Comparison of ENCODE assay signal across 19 mouse cellular contexts in genomic region chr1:47448737-47449489, GRCm38 (mm10).
DNase-seq lines count a peak whose midpoint lies in the region; ATAC-seq lines count a peak whose summit lies in the region.
"Had no signal": no experiment of that assay in that cellular context is flagged by ENCODE, and none has a peak within 500 bp of the region (broad histone marks: within the 10 kb centered on the region; RNA-seq: fewer than 3 reads in every experiment).

No protein-coding gene starts in this region.

- peaks cover 17% of the 10 kb centered on the region for H3K4me1 ChIP-seq in forebrain, embryonic 13.5 days
- no peaks in the 10 kb centered on the region for H3K4me1 ChIP-seq in forebrain, embryonic 11.5 days (replicated peaks; ENCODE audit: control insufficient read depth, insufficient read depth, low read length)
- H3K4me1 ChIP-seq in neural tube, embryonic 11.5 days (ENCODE audit: control insufficient read depth, insufficient read depth, low read length), result no peaks in the 10 kb centered on the region
- H3K4me1 ChIP-seq in forebrain, embryonic 16.5 days (replicated peaks; ENCODE audit: control insufficient read depth, insufficient read depth, low read length), result peaks cover 7% of the 10 kb centered on the region; the same call in 1 of the 2 replicates
- peaks cover 5% of the 10 kb centered on the region; the same call in 1 of the 2 replicates for H3K4me1 ChIP-seq in midbrain, embryonic 16.5 days (ENCODE audit: control insufficient read depth, insufficient read depth, low read length)
- H3K4me1 ChIP-seq: embryonic facial prominence, embryonic 10.5 days; heart, embryonic 12.5 days; hindbrain, embryonic 10.5 days had no signal

- 47% methylated on average over 6 of the region's 6 CpGs for WGBS in forebrain, embryonic 13.5 days
- WGBS in forebrain, embryonic 11.5 days, result 75% methylated on average over 6 of the region's 6 CpGs
- WGBS in neural tube, embryonic 11.5 days, result 71% methylated on average over 6 of the region's 6 CpGs
- WGBS in forebrain, embryonic 16.5 days, result 36% methylated on average over 6 of the region's 6 CpGs
- 43% methylated on average over 6 of the region's 6 CpGs for WGBS in midbrain, embryonic 16.5 days

- no peak for DNase-seq in forebrain, embryonic 11.5 days (ENCODE audit: low spot score)
- no peak for DNase-seq in neural tube, embryonic 11.5 days (ENCODE audit: low spot score)
- DNase-seq in neural tube, embryonic 10.5 days (ENCODE audit: extremely low spot score, low spot score), result no peak
- no peak for DNase-seq in frontal cortex, adult 2 months (ENCODE audit: extremely low spot score in 1 of 2, low spot score in 1 of 2)
- DNase-seq in left cerebral cortex, adult 8-10 months (ENCODE audit: low spot score in 2 of 2), result no peak
- DNase-seq: adrenal gland, postnatal 25 days; cerebellum, adult 2 months; cerebellum, postnatal 10 days; gastrocnemius, adult 2 months; gastrocnemius, postnatal 25 days had no signal

- no peak overlapping the region for H3K4me3 ChIP-seq in forebrain, embryonic 13.5 days
- H3K4me3 ChIP-seq in forebrain, embryonic 11.5 days (ENCODE audit: low read depth, low read length), result no peak overlapping the region
- no peak overlapping the region for H3K4me3 ChIP-seq in neural tube, embryonic 11.5 days (ENCODE audit: low read depth, low read length)
- H3K4me3 ChIP-seq in forebrain, embryonic 16.5 days (replicated peaks; ENCODE audit: low read length), result no peak overlapping the region
- H3K4me3 ChIP-seq in midbrain, embryonic 16.5 days (ENCODE audit: low read depth, low read length), result no peak overlapping the region
- H3K4me3 ChIP-seq: embryonic facial prominence, embryonic 10.5 days; gastrocnemius, adult 2 months; heart, embryonic 12.5 days; hindbrain, embryonic 10.5 days had no signal

- no peak overlapping the region for H3K4me2 ChIP-seq in forebrain, embryonic 13.5 days
- H3K4me2 ChIP-seq in forebrain, embryonic 11.5 days (ENCODE audit: low read depth, low read length, severe bottlenecking), result no peak overlapping the region
- H3K4me2 ChIP-seq in neural tube, embryonic 11.5 days (ENCODE audit: low read depth), result no peak overlapping the region
- no peak overlapping the region for H3K4me2 ChIP-seq in forebrain, embryonic 16.5 days (ENCODE audit: low read length)
- H3K4me2 ChIP-seq in midbrain, embryonic 16.5 days (ENCODE audit: low read length), result no peak overlapping the region
- H3K4me2 ChIP-seq: heart, embryonic 12.5 days had no signal

- H3K9ac ChIP-seq in forebrain, embryonic 13.5 days, result no peak overlapping the region
- no peak overlapping the region for H3K9ac ChIP-seq in forebrain, embryonic 11.5 days (ENCODE audit: low read length)
- H3K9ac ChIP-seq in neural tube, embryonic 11.5 days (ENCODE audit: low read length), result no peak overlapping the region
- H3K9ac ChIP-seq in forebrain, embryonic 16.5 days (replicated peaks; ENCODE audit: low read depth, low read length), result no peak overlapping the region
- no peak overlapping the region for H3K9ac ChIP-seq in midbrain, embryonic 16.5 days (ENCODE audit: low read depth, low read length)
- H3K9ac ChIP-seq: heart, embryonic 12.5 days had no signal

- peak overlapping the region; percentile 48; the same call in 1 of the 2 replicates for H3K27ac ChIP-seq in forebrain, embryonic 13.5 days
- H3K27ac ChIP-seq in forebrain, embryonic 11.5 days (ENCODE audit: low read depth, low read length), result no peak overlapping the region
- H3K27ac ChIP-seq in neural tube, embryonic 11.5 days (ENCODE audit: low read depth, low read length), result no peak overlapping the region
- H3K27ac ChIP-seq in forebrain, embryonic 16.5 days (ENCODE audit: low read length), result no peak overlapping the region
- no peak overlapping the region; the same call in 1 of the 2 replicates for H3K27ac ChIP-seq in midbrain, embryonic 16.5 days (ENCODE audit: low read length)
- H3K27ac ChIP-seq: embryonic facial prominence, embryonic 10.5 days; gastrocnemius, adult 2 months; hindbrain, embryonic 10.5 days had no signal

- no peaks in the 10 kb centered on the region for H3K9me3 ChIP-seq in forebrain, embryonic 13.5 days (replicated peaks)
- no peaks in the 10 kb centered on the region for H3K9me3 ChIP-seq in forebrain, embryonic 11.5 days (ENCODE audit: control insufficient read depth, low read length)
- no peaks in the 10 kb centered on the region for H3K9me3 ChIP-seq in neural tube, embryonic 11.5 days (ENCODE audit: control insufficient read depth, low read length)
- H3K9me3 ChIP-seq in forebrain, embryonic 16.5 days (ENCODE audit: control insufficient read depth, low read length), result no peaks in the 10 kb centered on the region
- H3K9me3 ChIP-seq in midbrain, embryonic 16.5 days (replicated peaks; ENCODE audit: control insufficient read depth, low read length, poor library complexity, severe bottlenecking), result no peaks in the 10 kb centered on the region
- H3K9me3 ChIP-seq: embryonic facial prominence, embryonic 10.5 days; heart, embryonic 12.5 days; hindbrain, embryonic 10.5 days had no signal

- peak; percentile 67 for ATAC-seq in forebrain, embryonic 13.5 days
- ATAC-seq in forebrain, embryonic 11.5 days (replicated peaks; ENCODE audit: low FRiP score), result no peak
- ATAC-seq in neural tube, embryonic 11.5 days (ENCODE audit: insufficient read depth, low FRiP score, low TSS enrichment), result 0 out of 2 replicates have a peak, but pooled peaks have one; percentile 31
- peak; percentile 76 for ATAC-seq in forebrain, embryonic 16.5 days
- peak; percentile 79 for ATAC-seq in midbrain, embryonic 16.5 days
- ATAC-seq: activated CD4-positive, CD25-positive, alpha-beta regulatory T cell, adult 4 months; hindbrain, embryonic 16.5 days; inflammation-experienced regulatory T-cells, adult 6 months had no signal

- H3K27me3 ChIP-seq in forebrain, embryonic 13.5 days, result no peaks in the 10 kb centered on the region
- H3K27me3 ChIP-seq in forebrain, embryonic 11.5 days (ENCODE audit: control insufficient read depth, insufficient read depth, low read length), result no peaks in the 10 kb centered on the region
- no peaks in the 10 kb centered on the region for H3K27me3 ChIP-seq in neural tube, embryonic 11.5 days (ENCODE audit: control insufficient read depth, insufficient read depth, low read length)
- no peaks in the 10 kb centered on the region for H3K27me3 ChIP-seq in forebrain, embryonic 16.5 days (replicated peaks; ENCODE audit: control insufficient read depth, insufficient read depth, low read length)
- no peaks in the 10 kb centered on the region for H3K27me3 ChIP-seq in midbrain, embryonic 16.5 days (ENCODE audit: control insufficient read depth, insufficient read depth, low read depth, low read length)
- H3K27me3 ChIP-seq: heart, embryonic 12.5 days had no signal

- H3K36me3 ChIP-seq in forebrain, embryonic 13.5 days (ENCODE audit: poor library complexity, severe bottlenecking), result no peaks in the 10 kb centered on the region
- no peaks in the 10 kb centered on the region for H3K36me3 ChIP-seq in forebrain, embryonic 11.5 days (ENCODE audit: control insufficient read depth, insufficient read depth, low read length)
- H3K36me3 ChIP-seq in neural tube, embryonic 11.5 days (ENCODE audit: control insufficient read depth, insufficient read depth, low read length), result no peaks in the 10 kb centered on the region
- H3K36me3 ChIP-seq in forebrain, embryonic 16.5 days (ENCODE audit: control insufficient read depth, insufficient read depth), result no peaks in the 10 kb centered on the region
- no peaks in the 10 kb centered on the region for H3K36me3 ChIP-seq in midbrain, embryonic 16.5 days (ENCODE audit: control insufficient read depth, insufficient read depth, low read length)
- H3K36me3 ChIP-seq: embryonic facial prominence, embryonic 10.5 days; heart, embryonic 12.5 days; hindbrain, embryonic 10.5 days had no signal
